Mouse (Mus musculus) adrenal gland, adult 10 weeks (tissue): ENCODE measurements around the gene Fbn1. TPM values are rescaled to one million over a fixed set of nuclear protein-coding genes. Genes with fewer than 3 reads are reported as not detected.

Experiments
- polyA plus RNA-seq: library from polyadenylated mRNA; stranded (reverse); fragments of 350-450 nt; fragmentation: Illumina TruSeq; extraction: RNeasy Lipid Tissue Mini Kit (QIAGEN cat#74804); gene quantifications from one replicate; pipeline ENCODE4 v1.2.3, GENCODE M21; 2014; ENCODE audit warnings: low read depth, low replicate concordance

Fbn1 gene
- polyA plus RNA-seq: 11.8 TPM

GRCm38 (mm10) chr2:125507893-125508292, at the start of gene Fbn1:
Fbn1 (minus strand) TSS chr2:125507993.

GRCm38 (mm10) chr2:125505006-125505745, 2.6 kb downstream of the Fbn1 start, which contains the start of gene Gm9913:
Gm9913 (plus strand) TSS chr2:125505089.

Other genes with a start within 250 kb of the Fbn1 start
- gene Gm9913, start 2.9 kb downstream of the Fbn1 start, polyA plus RNA-seq: not detected
- 1.3 TPM for gene Cep152, start 117.1 kb upstream of the Fbn1 start, polyA plus RNA-seq
- 658 TPM for gene Eid1, start 165.1 kb upstream of the Fbn1 start, polyA plus RNA-seq
- 7.5 TPM for gene Shc4, start 216.2 kb upstream of the Fbn1 start, polyA plus RNA-seq